Mouse (Mus musculus): Measurements from ENCODE around the gene Zyg11a. TPM values are rescaled to one million over a fixed set of nuclear protein-coding genes. Genes with fewer than 3 reads are reported as not detected.

The Zyg11a gene
- polyA plus RNA-seq, 1 experiment = not detected

- Histone ChIP-seq H3ac (ENCODE audit: control insufficient read depth, insufficient read length) (no peak overlapping the region), H3K4me2 (ENCODE audit: low read depth) (no peak overlapping the region), H3K4me3 (no peak overlapping the region), H3K36me3 (ENCODE audit: control insufficient read depth, insufficient read depth) (peaks cover 61% of the 10 kb centered on the region), H3K27me3 (ENCODE audit: control insufficient read depth, insufficient read depth, insufficient read length) (no peaks in the 10 kb centered on the region), H3K79me2 (ENCODE audit: control insufficient read depth, insufficient read depth) (no peaks in the 10 kb centered on the region)
- TF ChIP-seq E2F4 (IDR thresholded peaks at IDR 0.05; ENCODE audit: insufficient read depth) (no peak), REST (IDR thresholded peaks at IDR 0.05; ENCODE audit: insufficient read depth, insufficient read length) (no peak), MYOG (IDR thresholded peaks at IDR 0.05; ENCODE audit: control insufficient read depth in 1 of 3, insufficient read depth in 1 of 3, insufficient read length in 2 of 3, low read depth in 2 of 3) (no peak), TCF12 (IDR thresholded peaks at IDR 0.05; ENCODE audit: insufficient read depth, poor library complexity, severe bottlenecking) (no peak), USF1 (IDR thresholded peaks at IDR 0.05; ENCODE audit: low read depth) (no peak), SRF (IDR thresholded peaks at IDR 0.05; ENCODE audit: control insufficient read depth, insufficient read length, low read depth) (no peak), CEBPB (IDR thresholded peaks at IDR 0.05; ENCODE audit: insufficient read depth, poor library complexity, severe bottlenecking) (no peak), TCF3 (IDR thresholded peaks at IDR 0.05; ENCODE audit: insufficient read length, low read depth) (no peak), POLR2A (IDR thresholded peaks at IDR 0.05; ENCODE audit: insufficient read length, low read depth) (no peak), MAX (IDR thresholded peaks at IDR 0.05; ENCODE audit: low read depth) (no peak), POLR2AphosphoS2 (IDR thresholded peaks at IDR 0.05; ENCODE audit: insufficient read length, low read depth) (no peak), MYOD1 (IDR thresholded peaks at IDR 0.05; ENCODE audit: control insufficient read depth in 1 of 3, insufficient read length in 2 of 3, low read depth in 2 of 3) (no peak)
These were observed 15.8 kb upstream of the Zyg11a start for GRCm38 (mm10) chr4:108233654-108234053.

DNA sequence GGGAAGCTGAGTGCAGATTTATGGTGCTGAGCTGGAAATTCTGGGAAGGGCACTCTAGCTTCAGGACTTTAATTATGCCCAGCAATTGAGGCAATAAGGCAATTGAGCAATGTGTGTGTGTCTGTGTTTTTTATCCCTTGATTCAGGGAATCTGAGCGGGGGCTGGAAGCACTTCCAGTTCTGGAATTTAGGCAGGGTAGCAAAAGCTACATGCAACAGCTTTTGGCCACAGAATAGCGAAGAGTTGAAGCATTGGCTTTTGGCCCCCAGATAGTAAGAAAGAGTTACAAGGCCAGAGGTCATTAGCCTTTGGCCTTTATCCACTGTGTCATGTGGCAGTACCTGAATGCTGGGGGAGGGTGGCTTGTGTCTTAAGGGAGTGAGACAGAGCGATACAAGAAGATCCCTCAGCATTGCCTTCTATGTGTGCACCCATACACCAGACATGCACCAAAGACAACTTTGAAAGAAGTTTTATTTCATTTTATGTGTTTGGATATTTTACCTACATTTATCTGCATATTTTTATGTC lies 7.6 kb upstream of the Zyg11a start:
- H3K4me2 ChIP-seq (ENCODE audit: low read depth) = no peak overlapping the region
- no peak overlapping the region for H3ac ChIP-seq (ENCODE audit: control insufficient read depth, insufficient read length)
- peaks cover 7% of the 10 kb centered on the region for H3K36me3 ChIP-seq (ENCODE audit: control insufficient read depth, insufficient read depth)
- no peak for TF ChIP-seq CEBPB (IDR thresholded peaks at IDR 0.05; ENCODE audit: insufficient read depth, poor library complexity, severe bottlenecking)
- TF ChIP-seq TCF12 (IDR thresholded peaks at IDR 0.05; ENCODE audit: insufficient read depth, poor library complexity, severe bottlenecking) = no peak
- no peak for TF ChIP-seq TCF3 (IDR thresholded peaks at IDR 0.05; ENCODE audit: insufficient read length, low read depth)
- no peak for TF ChIP-seq MYOG (IDR thresholded peaks at IDR 0.05; ENCODE audit: control insufficient read depth in 1 of 3, insufficient read depth in 1 of 3, insufficient read length in 2 of 3, low read depth in 2 of 3)
- H3K4me3 ChIP-seq = no peak overlapping the region
- no peaks in the 10 kb centered on the region for H3K79me2 ChIP-seq (ENCODE audit: control insufficient read depth, insufficient read depth)
- H3K27me3 ChIP-seq (ENCODE audit: control insufficient read depth, insufficient read depth, insufficient read length) = no peaks in the 10 kb centered on the region

DNA sequence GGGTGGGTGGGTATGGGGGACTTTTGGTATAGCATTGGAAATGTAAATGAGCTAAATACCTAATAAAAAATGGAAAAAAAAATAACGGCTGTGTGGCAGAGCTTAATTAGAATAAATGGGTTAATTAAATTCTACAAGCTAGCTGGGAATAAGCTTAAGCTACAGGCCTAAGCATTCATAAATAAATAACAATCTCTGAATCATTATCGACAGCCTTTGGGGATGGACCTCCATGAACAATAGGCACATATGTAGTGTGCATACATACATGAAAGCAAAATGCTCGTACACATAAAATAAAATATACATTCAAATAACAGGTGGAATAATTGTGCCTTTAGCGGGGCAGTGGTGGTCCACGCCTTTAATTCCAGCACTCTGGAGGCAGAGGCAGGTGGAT lies 4.7 kb upstream of the Zyg11a start:
- H3K4me2 ChIP-seq (ENCODE audit: low read depth) = no peak overlapping the region
- peaks cover 6% of the 10 kb centered on the region for H3K27me3 ChIP-seq (ENCODE audit: control insufficient read depth, insufficient read depth, insufficient read length)
- no peak for TF ChIP-seq POLR2AphosphoS2 (IDR thresholded peaks at IDR 0.05; ENCODE audit: insufficient read length, low read depth)
- no peak for TF ChIP-seq MYOG (IDR thresholded peaks at IDR 0.05; ENCODE audit: control insufficient read depth in 1 of 3, insufficient read depth in 1 of 3, insufficient read length in 2 of 3, low read depth in 2 of 3)
- no peak for TF ChIP-seq TCF3 (IDR thresholded peaks at IDR 0.05; ENCODE audit: insufficient read length, low read depth)
- no peak for TF ChIP-seq SRF (IDR thresholded peaks at IDR 0.05; ENCODE audit: control insufficient read depth, insufficient read length, low read depth)
- TF ChIP-seq MYOD1 (IDR thresholded peaks at IDR 0.05; ENCODE audit: control insufficient read depth in 1 of 3, insufficient read length in 2 of 3, low read depth in 2 of 3) = no peak
- TF ChIP-seq E2F4 (IDR thresholded peaks at IDR 0.05; ENCODE audit: insufficient read depth) = no peak
- no peak for TF ChIP-seq REST (IDR thresholded peaks at IDR 0.05; ENCODE audit: insufficient read depth, insufficient read length)
- TF ChIP-seq CEBPB (IDR thresholded peaks at IDR 0.05; ENCODE audit: insufficient read depth, poor library complexity, severe bottlenecking) = no peak
- TF ChIP-seq USF1 (IDR thresholded peaks at IDR 0.05; ENCODE audit: low read depth) = no peak
- TF ChIP-seq TCF12 (IDR thresholded peaks at IDR 0.05; ENCODE audit: insufficient read depth, poor library complexity, severe bottlenecking) = no peak
- TF ChIP-seq MAX (IDR thresholded peaks at IDR 0.05; ENCODE audit: low read depth) = no peak
- TF ChIP-seq POLR2A (IDR thresholded peaks at IDR 0.05; ENCODE audit: insufficient read length, low read depth) = no peak
- no peaks in the 10 kb centered on the region for H3K79me2 ChIP-seq (ENCODE audit: control insufficient read depth, insufficient read depth)
- no peak overlapping the region for H3ac ChIP-seq (ENCODE audit: control insufficient read depth, insufficient read length)
- H3K36me3 ChIP-seq (ENCODE audit: control insufficient read depth, insufficient read depth) = no peaks in the 10 kb centered on the region
- no peak overlapping the region for H3K4me3 ChIP-seq

GRCm38 (mm10) chr4:108219019-108219418 lies 1.2 kb upstream of the Zyg11a start:
- H3K4me2 ChIP-seq (ENCODE audit: low read depth) = no peak overlapping the region
- no peak for TF ChIP-seq CEBPB (IDR thresholded peaks at IDR 0.05; ENCODE audit: insufficient read depth, poor library complexity, severe bottlenecking)
- TF ChIP-seq POLR2AphosphoS2 (IDR thresholded peaks at IDR 0.05; ENCODE audit: insufficient read length, low read depth) = no peak
- no peak for TF ChIP-seq MYOD1 (IDR thresholded peaks at IDR 0.05; ENCODE audit: control insufficient read depth in 1 of 3, insufficient read length in 2 of 3, low read depth in 2 of 3)
- TF ChIP-seq MAX (IDR thresholded peaks at IDR 0.05; ENCODE audit: low read depth) = no peak
- no peak for TF ChIP-seq TCF12 (IDR thresholded peaks at IDR 0.05; ENCODE audit: insufficient read depth, poor library complexity, severe bottlenecking)
- TF ChIP-seq E2F4 (IDR thresholded peaks at IDR 0.05; ENCODE audit: insufficient read depth) = no peak
- no peak for TF ChIP-seq USF1 (IDR thresholded peaks at IDR 0.05; ENCODE audit: low read depth)
- TF ChIP-seq POLR2A (IDR thresholded peaks at IDR 0.05; ENCODE audit: insufficient read length, low read depth) = no peak
- no peak for TF ChIP-seq REST (IDR thresholded peaks at IDR 0.05; ENCODE audit: insufficient read depth, insufficient read length)
- TF ChIP-seq SRF (IDR thresholded peaks at IDR 0.05; ENCODE audit: control insufficient read depth, insufficient read length, low read depth) = no peak
- TF ChIP-seq TCF3 (IDR thresholded peaks at IDR 0.05; ENCODE audit: insufficient read length, low read depth) = no peak
- no peak for TF ChIP-seq MYOG (IDR thresholded peaks at IDR 0.05; ENCODE audit: control insufficient read depth in 1 of 3, insufficient read depth in 1 of 3, insufficient read length in 2 of 3, low read depth in 2 of 3)
- H3K27me3 ChIP-seq (ENCODE audit: control insufficient read depth, insufficient read depth, insufficient read length) = peaks cover 8% of the 10 kb centered on the region
- no peaks in the 10 kb centered on the region for H3K36me3 ChIP-seq (ENCODE audit: control insufficient read depth, insufficient read depth)
- H3ac ChIP-seq (ENCODE audit: control insufficient read depth, insufficient read length) = no peak overlapping the region
- no peaks in the 10 kb centered on the region for H3K79me2 ChIP-seq (ENCODE audit: control insufficient read depth, insufficient read depth)
- no peak overlapping the region for H3K4me3 ChIP-seq
